Mouse (Mus musculus) CH12.LX (cell line): Measurements from ENCODE around the gene Gm20388. TPM values are rescaled to one million over a fixed set of nuclear protein-coding genes. Genes with fewer than 3 reads are reported as not detected.

Source experiments
- DNase-seq: peaks from one replicate; pipeline ENCODE4 v3.0.0-alpha.2; 2013; ENCODE audit errors: extremely low read depth
- H3K27ac ChIP-seq: 2 replicates; pipeline ENCODE4 v1.5.1; 2012; ENCODE audit warnings: low read depth, mild to moderate bottlenecking, control low read depth, moderate library complexity; ENCODE audit not compliant: insufficient read depth
- H3K27me3 ChIP-seq: replicated peaks from 2 replicates; pipeline ENCODE3; 2012; ENCODE audit warnings: inconsistent platforms
- H3K36me3 ChIP-seq, 2 experiments: replicated peaks in 1 of 2; 2 replicates each; pipeline versions ENCODE3 to v1.6.1; 2012; ENCODE audit warnings: inconsistent platforms in 1 of 2, low read length in 1 of 2, mild to moderate bottlenecking in 1 of 2, mixed read lengths in 1 of 2, moderate library complexity in 1 of 2; ENCODE audit not compliant: control insufficient read depth in 1 of 2, insufficient read depth in 1 of 2
- H3K4me1 ChIP-seq, 2 experiments: 2 replicates each; pipeline ENCODE4 v1.6.1; 2012; ENCODE audit warnings: inconsistent platforms in 1 of 2, moderate library complexity in 1 of 2; ENCODE audit not compliant: insufficient read depth in 2 of 2, control insufficient read depth in 1 of 2
- H3K4me2 ChIP-seq: 2 replicates; pipeline ENCODE4 v1.6.1; 2012; ENCODE audit warnings: low read depth, mild to moderate bottlenecking, control low read depth; ENCODE audit not compliant: poor library complexity, insufficient read depth, severe bottlenecking
- H3K4me3 ChIP-seq, 3 experiments: fragments of 150-350 bp in 1 of 3; sonication (generic) in 1 of 3; replicated peaks in 1 of 3; 2 replicates each; pipeline versions ENCODE3 to v1.5.1; 2011 to 2012; ENCODE audit warnings: low read depth in 2 of 3, low read length in 2 of 3, mild to moderate bottlenecking in 2 of 3, moderate library complexity in 2 of 3, control low read depth in 1 of 3, improper control_type of control experiment in 1 of 3, inconsistent platforms in 1 of 3, mixed read lengths in 1 of 3; ENCODE audit not compliant: poor library complexity in 1 of 3
- H3K79me2 ChIP-seq: replicated peaks from 2 replicates; pipeline ENCODE4 v1.6.1; 2012; ENCODE audit warnings: mild to moderate bottlenecking, moderate library complexity; ENCODE audit not compliant: control insufficient read depth, poor library complexity, insufficient read depth, severe bottlenecking; ENCODE audit errors: extremely low read depth
- H3K9ac ChIP-seq: 2 replicates; pipeline ENCODE4 v1.6.1; 2012; ENCODE audit warnings: low read depth, mild to moderate bottlenecking, control low read depth, moderate library complexity; ENCODE audit not compliant: insufficient read depth
- H3K9me3 ChIP-seq: replicated peaks from 2 replicates; pipeline ENCODE3; 2012; ENCODE audit warnings: low read length, inconsistent platforms, mixed read lengths
- CTCF ChIP-seq, 2 experiments: IDR thresholded peaks in 1 of 2; conservative IDR thresholded peaks in 1 of 2; 2 replicates each; pipeline ENCODE4 v1.5.1; 2011 to 2012; ENCODE audit warnings: low read depth in 2 of 2, low read length in 2 of 2, improper control_type of control experiment in 1 of 2, inconsistent platforms in 1 of 2, mild to moderate bottlenecking in 1 of 2, moderate library complexity in 1 of 2
- E2F4 ChIP-seq: IDR thresholded peaks from 2 replicates; pipeline ENCODE4 v1.6.1; 2011; ENCODE audit warnings: low read depth, low read length, improper control_type of control experiment; ENCODE audit not compliant: insufficient replicate concordance
- ELF1 ChIP-seq: IDR thresholded peaks from 2 replicates; pipeline ENCODE4 v1.6.1; 2014; ENCODE audit warnings: low read depth, mild to moderate bottlenecking, inconsistent platforms, low read length, improper control_type of control experiment
- EP300 ChIP-seq: IDR thresholded peaks from 2 replicates; pipeline ENCODE4 v1.6.1; 2011; ENCODE audit warnings: low read length, improper control_type of control experiment
- ETS1 ChIP-seq: conservative IDR thresholded peaks from 2 replicates; pipeline ENCODE4 v1.6.1; 2012; ENCODE audit warnings: low read depth, mild to moderate bottlenecking, inconsistent platforms, low read length, improper control_type of control experiment, moderate library complexity
- HCFC1 ChIP-seq: IDR thresholded peaks from 2 replicates; pipeline ENCODE4 v1.6.1; 2012; ENCODE audit warnings: low read depth, mild to moderate bottlenecking, inconsistent platforms, low read length, improper control_type of control experiment
- IRF4 ChIP-seq: IDR thresholded peaks from 2 replicates; pipeline ENCODE4 v1.6.1; 2014; ENCODE audit warnings: low read depth, mild to moderate bottlenecking, inconsistent platforms, low read length, improper control_type of control experiment
- JUN ChIP-seq: IDR thresholded peaks from 2 replicates; pipeline ENCODE4 v1.6.1; 2011; ENCODE audit warnings: low read depth, mild to moderate bottlenecking, low read length, improper control_type of control experiment, moderate library complexity; ENCODE audit not compliant: insufficient read depth
- KAT2A ChIP-seq: IDR thresholded peaks from 2 replicates; pipeline ENCODE4 v1.6.1; 2012; ENCODE audit warnings: low read length, improper control_type of control experiment, inconsistent platforms; ENCODE audit not compliant: insufficient replicate concordance
- MAZ ChIP-seq: IDR thresholded peaks from 2 replicates; pipeline ENCODE4 v1.6.1; 2012; ENCODE audit warnings: low read depth, mild to moderate bottlenecking, inconsistent platforms, low read length, improper control_type of control experiment, moderate library complexity
- MEF2A ChIP-seq: IDR thresholded peaks from 2 replicates; pipeline ENCODE4 v1.6.1; 2014; ENCODE audit warnings: low read depth, mild to moderate bottlenecking, inconsistent platforms, low read length, improper control_type of control experiment, borderline replicate concordance
- MXI1 ChIP-seq: IDR thresholded peaks from 2 replicates; pipeline ENCODE4 v1.6.1; 2011; ENCODE audit warnings: mild to moderate bottlenecking, low read depth, low read length, improper control_type of control experiment
- NELFE ChIP-seq: IDR thresholded peaks from 2 replicates; pipeline ENCODE4 v1.6.1; 2011; ENCODE audit warnings: low read depth, low read length, improper control_type of control experiment
- NRF1 ChIP-seq: IDR thresholded peaks from 2 replicates; pipeline ENCODE4 v1.6.1; 2014; ENCODE audit warnings: low read depth, mild to moderate bottlenecking, inconsistent platforms, low read length, improper control_type of control experiment, moderate library complexity
- PAX5 ChIP-seq: IDR thresholded peaks from 2 replicates; pipeline ENCODE4 v1.6.1; 2012; ENCODE audit warnings: low read length, inconsistent platforms, mixed read lengths
- RCOR1 ChIP-seq: conservative IDR thresholded peaks from 2 replicates; pipeline ENCODE4 v1.6.1; 2012; ENCODE audit warnings: low read depth, mild to moderate bottlenecking, inconsistent platforms, low read length, improper control_type of control experiment
- TBP ChIP-seq: conservative IDR thresholded peaks from 2 replicates; pipeline ENCODE4 v1.6.1; 2011; ENCODE audit warnings: low read depth, low read length, improper control_type of control experiment
- UBTF ChIP-seq: IDR thresholded peaks from 2 replicates; pipeline ENCODE4 v1.6.1; 2012; ENCODE audit warnings: low read depth, mild to moderate bottlenecking, inconsistent platforms, low read length, improper control_type of control experiment, moderate library complexity
- USF1 ChIP-seq: IDR thresholded peaks from 2 replicates; pipeline ENCODE4 v1.6.1; 2014; ENCODE audit warnings: low read depth, mild to moderate bottlenecking, inconsistent platforms, low read length, improper control_type of control experiment
- ZC3H11A ChIP-seq: IDR thresholded peaks from 2 replicates; pipeline ENCODE4 v1.6.1; 2012; ENCODE audit warnings: low read depth, mild to moderate bottlenecking, inconsistent platforms, low read length, improper control_type of control experiment
- ZMIZ1 ChIP-seq: IDR thresholded peaks from 2 replicates; pipeline ENCODE4 v1.6.1; 2012; ENCODE audit warnings: low read depth, mild to moderate bottlenecking, inconsistent platforms, low read length, improper control_type of control experiment
- ZNF384 ChIP-seq: IDR thresholded peaks from 2 replicates; pipeline ENCODE4 v1.6.1; 2012; ENCODE audit warnings: low read depth, low read length, improper control_type of control experiment, inconsistent platforms
- dilution Hi-C: fragments of 300-500 bp; cut with MboI; formaldehyde crosslinking; loops from 2 replicates; pipeline ENCODE4 v1.14.3; 2020; ENCODE audit warnings: low sequenced_read_pairs; ENCODE audit not compliant: extremely low pct_unique_long_range_greater_than_20kb, extremely low pct_ligation_motif_present
- in situ Hi-C: fragments of 300-500 bp; cut with MboI; formaldehyde crosslinking; loops from 3 replicates; pipeline ENCODE4 v1.14.3; 2019; ENCODE audit warnings: low sequenced_read_pairs, low pct_ligation_motif_present, low pct_unique_long_range_greater_than_20kb, mixed read lengths
- polyA plus RNA-seq: library from polyadenylated mRNA; unstranded; fragments of >175 nt; gene quantifications from 2 replicates; pipeline ENCODE4 v1.2.1, GENCODE M21; 2012; ENCODE audit warnings: low read depth; ENCODE audit not compliant: insufficient read length
- total RNA-seq, 2 experiments: library from RNA; depleted of rRNA; stranded (reverse); fragments of 300-350 nt in 1 of 2; fragments of >200 nt in 1 of 2; gene quantifications; 2 replicates each; pipeline ENCODE4 v1.2.3; 2012 to 2014

The Gm20388 gene
- total and polyA plus RNA-seq, 3 experiments: 14.8 to 26.3 (median 22.2) TPM

- dilution Hi-C loops: no loop called here
These were observed 3985.2 kb downstream of the Gm20388 start for GRCm38 (mm10) chr8:123895680-123896365.

DNA sequence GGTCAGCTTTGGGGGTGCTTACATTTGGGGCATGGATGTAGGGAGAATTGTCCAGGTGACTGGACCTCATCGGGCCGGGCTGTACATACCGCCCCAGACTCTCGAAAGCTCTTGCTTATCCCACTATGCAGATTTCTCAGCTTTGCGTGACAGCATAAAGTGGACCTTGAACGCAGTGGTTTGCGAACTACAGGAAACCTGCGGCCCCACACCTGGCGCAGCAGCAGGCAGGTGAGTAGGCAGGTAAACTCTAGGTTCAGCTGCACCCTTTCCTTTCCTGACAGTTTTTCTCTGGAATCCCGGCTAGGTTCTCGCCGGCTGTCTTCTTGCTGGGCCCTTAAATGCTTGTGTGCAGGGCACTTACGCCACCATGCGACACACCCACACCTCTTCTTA is 3985.7 kb downstream of the Gm20388 start:
- Histone ChIP-seq H3K36me3 (peaks cover 10 to 36% of the 10 kb centered on the region in 2 experiments), H3K27ac (no peak overlapping the region), H3K4me1 (no peaks in the 10 kb centered on the region), H3K9ac (no peak overlapping the region), H3K4me3 (no peak overlapping the region), H3K4me2 (no peak overlapping the region), H3K9me3 (no peaks in the 10 kb centered on the region), H3K79me2 (no peaks in the 10 kb centered on the region), H3K27me3 (no peaks in the 10 kb centered on the region)
- no peak for DNase-seq
- dilution Hi-C loops: no loop called here
- TF ChIP-seq HCFC1 (no peak), EP300 (no peak), NRF1 (no peak), NELFE (no peak), ELF1 (no peak), RCOR1 (no peak), ZMIZ1 (no peak), ZC3H11A (no peak), IRF4 (no peak), MAZ (no peak), PAX5 (no peak), ETS1 (no peak), JUN (no peak), MEF2A (no peak), CTCF (conservative IDR thresholded peaks at IDR 0.05 in 1 of 2, IDR thresholded peaks at IDR 0.05 in 1 of 2; ENCODE audit: low read depth in 2 of 2, low read length in 2 of 2) (no peak), TBP (no peak), UBTF (no peak)
- in situ Hi-C loops: no loop called here

More at GRCm38 (mm10) chr8:123895680-123896365, 3985.2 kb downstream of the Gm20388 start:
- no peak for DNase-seq
- Histone ChIP-seq H3K4me1 (no peaks in the 10 kb centered on the region), H3K9me3 (no peaks in the 10 kb centered on the region), H3K4me3 (no peak overlapping the region), H3K27me3 (peaks cover 4% of the 10 kb centered on the region), H3K36me3 (peaks cover 8 to 33% of the 10 kb centered on the region in 2 experiments), H3K9ac (no peak overlapping the region), H3K79me2 (no peaks in the 10 kb centered on the region), H3K4me2 (no peak overlapping the region), H3K27ac (no peak overlapping the region)
- in situ Hi-C loops: no loop called here
- TF ChIP-seq ZNF384 (no peak), USF1 (no peak), KAT2A (no peak), MEF2A (no peak), E2F4 (no peak), MXI1 (no peak)
